Mouse (Mus musculus) T-helper 17 cell (primary cell): ENCODE results near the gene Prtn3.

Experiments used
- in situ Hi-C, 2 experiments: fragments of 300-600 bp; cut with MboI, MseI; formaldehyde crosslinking; loops; 1 replicate in 1 of 2; 2 replicates in 1 of 2; pipeline ENCODE4 v1.15.1; 2025; ENCODE audit warnings: high pct_unique_total_duplicates in 2 of 2

Prtn3 gene

DNA sequence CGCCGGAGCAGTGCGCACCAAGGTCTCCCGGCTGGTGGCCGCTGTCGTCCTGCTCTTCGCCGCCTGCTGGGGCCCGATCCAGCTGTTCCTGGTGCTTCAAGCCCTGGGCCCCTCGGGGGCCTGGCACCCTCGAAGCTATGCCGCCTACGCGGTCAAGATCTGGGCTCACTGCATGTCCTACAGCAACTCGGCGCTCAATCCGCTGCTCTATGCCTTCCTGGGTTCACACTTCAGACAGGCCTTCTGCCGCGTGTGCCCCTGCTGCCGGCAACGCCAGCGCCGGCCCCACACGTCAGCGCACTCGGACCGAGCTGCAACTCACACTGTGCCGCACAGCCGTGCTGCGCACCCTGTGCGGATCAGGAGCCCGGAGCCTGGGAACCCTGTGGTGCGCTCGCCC is 47.3 kb downstream of the Prtn3 start:
- in situ Hi-C loops, result loop anchor here (5.0 to 10.0 kb wide), 2 partner anchors 39 to 87 kb away; no protein-coding TSS in a partner anchor

- in situ Hi-C loops, result loop anchor here (5.0 to 10.0 kb wide), 2 partner anchors 43 to 90 kb away; no protein-coding TSS in a partner anchor
These were observed 50.9 kb downstream of the Prtn3 start for GRCm38 (mm10) chr10:79924998-79925784.

DNA sequence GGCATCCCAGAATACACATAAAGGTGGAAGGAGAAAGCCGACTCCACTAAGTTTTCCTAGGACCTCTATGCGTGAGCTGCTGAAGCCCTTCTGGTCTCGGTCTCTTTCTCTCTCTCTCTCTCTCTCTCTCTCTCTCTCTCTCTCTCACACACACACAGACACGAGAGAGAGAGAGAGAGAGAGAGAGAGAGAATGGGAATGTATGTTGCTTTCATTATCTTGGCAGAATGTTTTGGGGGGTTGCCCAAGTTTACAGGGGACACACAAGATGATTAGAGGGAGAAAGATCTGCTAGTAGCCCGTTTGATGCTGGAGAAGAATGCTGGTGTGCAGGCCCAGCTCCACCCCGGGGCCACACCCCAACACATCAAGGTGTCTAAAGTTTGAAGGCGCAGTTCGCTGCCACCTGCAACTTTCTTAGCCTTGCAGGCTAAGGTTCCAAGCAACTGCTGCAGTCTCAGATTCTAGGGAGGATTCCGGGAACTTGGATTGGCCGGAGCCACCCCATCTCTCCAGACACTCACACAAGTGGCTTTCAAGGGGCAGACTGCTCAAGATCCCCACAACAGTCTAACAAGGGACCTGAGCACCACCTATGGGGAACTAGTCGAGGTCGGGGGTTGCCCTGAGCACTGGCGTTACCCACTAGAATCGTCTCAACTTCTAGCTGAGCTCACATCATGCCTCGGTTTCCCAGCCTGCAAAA is 51.7 kb downstream of the Prtn3 start:
- in situ Hi-C loops, result loop anchor here in 1 of 2 experiments (5.0 to 10.0 kb wide), 2 partner anchors 44 to 91 kb away; no protein-coding TSS in a partner anchor

- in situ Hi-C loops, result loop anchor here in 1 of 2 experiments (5.0 to 10.0 kb wide), 2 partner anchors 44 to 92 kb away; no protein-coding TSS in a partner anchor
These were observed 52.4 kb downstream of the Prtn3 start, which contains the start of gene Arid3a for GRCm38 (mm10) chr10:79926491-79927323. Gene Arid3a (plus strand): TSS chr10:79927043.

DNA sequence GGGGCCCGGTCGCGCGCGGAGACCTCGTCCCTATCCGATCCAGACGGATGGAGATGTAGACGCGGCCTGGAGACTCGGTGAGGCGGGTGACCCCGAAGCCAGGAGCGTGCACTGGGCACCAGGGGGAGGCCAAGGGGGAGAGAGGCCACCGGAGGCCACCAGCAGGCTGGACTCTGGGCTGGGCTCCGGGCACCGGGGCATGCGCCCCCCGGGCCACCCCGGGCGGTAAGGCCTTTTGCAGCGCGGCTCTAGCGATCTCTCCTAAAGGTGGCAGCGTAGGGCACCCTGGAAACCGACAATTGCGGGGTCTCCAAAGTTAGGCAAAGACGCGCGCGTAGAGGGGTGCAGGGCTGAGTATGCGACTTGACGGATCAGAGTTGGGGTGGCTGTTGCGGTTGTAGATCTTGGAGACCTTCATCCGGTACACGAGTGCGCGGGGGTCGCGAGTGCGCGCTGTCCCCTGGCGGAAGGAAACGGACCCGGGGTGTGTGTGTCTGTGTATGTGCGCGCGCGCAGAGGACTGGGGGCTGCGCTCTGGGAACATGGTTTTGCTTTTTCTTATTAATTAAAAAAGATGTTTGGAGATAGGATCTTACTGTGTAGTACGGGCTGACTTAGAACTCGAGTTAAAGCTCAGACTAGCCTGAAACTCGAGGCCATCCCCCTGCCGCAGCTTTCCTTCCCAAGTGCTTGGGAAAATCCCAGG is 53.2 kb downstream of the Prtn3 start:
- in situ Hi-C loops, result loop anchor here in 1 of 2 experiments (5.0 to 10.0 kb wide), 2 partner anchors 45 to 93 kb away; no protein-coding TSS in a partner anchor

DNA sequence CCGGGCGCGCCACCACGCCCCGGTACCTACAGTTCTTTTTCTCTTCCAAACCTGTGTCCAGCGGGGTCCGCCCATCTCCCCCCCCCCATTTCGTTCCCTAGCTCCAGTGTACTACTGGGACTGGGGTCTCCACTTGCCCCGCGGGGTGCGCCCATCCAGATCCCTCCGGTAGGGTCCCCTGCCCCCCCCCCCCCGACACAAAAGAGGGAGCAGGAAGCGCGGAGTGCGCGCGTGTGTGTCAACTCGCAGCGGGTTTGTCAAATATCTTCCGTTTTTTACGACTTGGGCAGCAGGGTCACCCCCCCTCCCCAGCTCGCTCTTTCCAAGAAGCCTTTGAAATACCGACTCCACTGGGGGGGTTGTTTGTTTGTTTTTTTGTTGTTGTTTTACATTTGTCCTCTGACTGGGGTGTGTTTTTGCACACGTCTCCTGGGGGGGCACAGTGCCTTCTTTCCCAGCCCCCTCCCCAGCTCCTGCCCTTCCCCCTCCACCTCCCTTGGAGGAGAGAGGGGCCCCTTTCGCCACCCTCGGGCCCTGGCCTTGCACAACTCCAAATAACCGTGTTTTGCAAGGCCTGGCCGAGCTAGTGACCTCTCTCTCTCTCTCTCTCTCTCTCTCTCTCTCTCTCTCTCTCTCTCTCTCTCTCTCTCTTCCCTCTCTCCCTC is 53.9 kb downstream of the Prtn3 start:
- in situ Hi-C loops, result loop anchor here in 1 of 2 experiments (5.0 to 10.0 kb wide), 2 partner anchors 46 to 93 kb away; no protein-coding TSS in a partner anchor

- in situ Hi-C loops, result loop anchor here in 1 of 2 experiments (5.0 to 10.0 kb wide), 2 partner anchors 47 to 94 kb away; no protein-coding TSS in a partner anchor
These were observed 54.8 kb downstream of the Prtn3 start for GRCm38 (mm10) chr10:79928907-79929701.

GRCm38 (mm10) chr10:79929967-79930825 is 55.9 kb downstream of the Prtn3 start:
- in situ Hi-C loops, result loop anchor here in 1 of 2 experiments (5.0 to 10.0 kb wide), 2 partner anchors 48 to 95 kb away; no protein-coding TSS in a partner anchor

GRCm38 (mm10) chr10:79930826-79931186 is 56.5 kb downstream of the Prtn3 start:
- in situ Hi-C loops, result no loop called here

DNA sequence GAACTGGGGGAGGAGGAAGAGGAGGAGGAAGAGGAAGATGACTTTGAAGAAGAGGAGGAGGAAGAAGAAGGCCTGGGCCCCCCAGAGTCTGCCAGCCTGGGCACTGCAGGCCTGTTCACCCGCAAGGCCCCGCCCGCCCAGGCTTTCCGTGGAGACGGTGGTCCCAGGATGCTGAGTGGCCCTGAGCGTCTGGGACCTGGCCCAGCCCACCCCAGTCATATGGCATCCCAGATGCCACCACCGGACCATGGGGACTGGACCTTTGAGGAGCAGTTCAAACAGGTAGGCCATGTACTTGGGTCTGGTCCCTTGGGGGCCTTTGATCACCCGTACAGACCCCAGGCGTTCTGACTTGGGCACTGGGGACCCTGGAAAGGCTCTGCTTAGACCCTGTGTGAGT is 57.5 kb downstream of the Prtn3 start:
- in situ Hi-C loops, result no loop called here

- in situ Hi-C loops, result no loop called here
These were observed 58.5 kb downstream of the Prtn3 start for GRCm38 (mm10) chr10:79932736-79933135.
